Mouse (Mus musculus): ENCODE data around the gene Pik3r5.
A peak's percentile ranks its signal among the peaks of the same experiment; 100 is the strongest.

Gene Pik3r5

DNA sequence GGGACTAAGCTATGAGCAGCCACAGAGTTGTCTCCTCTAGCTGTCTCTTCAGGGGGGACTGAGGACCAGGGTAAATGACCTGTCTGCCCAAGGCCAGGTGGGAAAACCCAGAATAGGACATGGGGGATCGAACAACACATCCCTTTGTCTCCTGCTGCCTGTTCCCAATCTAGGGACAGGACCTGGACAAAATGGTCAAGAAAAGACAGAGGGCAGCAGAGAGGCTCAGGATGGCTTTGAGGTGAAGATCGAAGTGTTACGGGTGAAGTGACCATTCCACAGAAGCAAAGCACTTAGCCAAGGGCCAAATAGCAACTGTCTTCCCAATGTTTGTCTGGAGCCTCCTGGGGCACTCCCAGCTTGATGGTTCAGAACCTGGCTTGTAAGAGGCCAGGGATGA, 54.2 kb downstream of the Pik3r5 start:
- no peak for DNase-seq

DNA sequence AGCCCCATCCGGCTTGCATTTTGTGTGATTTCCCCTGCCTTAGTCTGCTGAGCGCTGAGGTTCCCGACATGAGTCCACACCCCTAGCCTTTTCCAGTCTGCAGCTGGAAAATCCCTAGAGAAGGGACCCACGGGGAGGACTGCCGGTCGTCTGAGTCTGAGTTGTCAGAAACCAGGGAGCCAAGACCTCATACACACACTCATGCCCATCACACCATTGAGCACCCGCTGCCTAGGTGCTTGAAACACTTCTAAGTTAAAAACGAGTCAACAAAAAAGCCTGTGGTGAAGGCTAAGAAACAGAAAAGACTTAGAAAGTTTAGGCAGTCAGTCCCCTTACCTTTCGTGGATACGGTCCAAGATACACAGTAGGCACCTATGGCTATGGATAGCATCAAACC, 55.8 kb downstream of the Pik3r5 start:
- DNase-seq, result no peak

DNA sequence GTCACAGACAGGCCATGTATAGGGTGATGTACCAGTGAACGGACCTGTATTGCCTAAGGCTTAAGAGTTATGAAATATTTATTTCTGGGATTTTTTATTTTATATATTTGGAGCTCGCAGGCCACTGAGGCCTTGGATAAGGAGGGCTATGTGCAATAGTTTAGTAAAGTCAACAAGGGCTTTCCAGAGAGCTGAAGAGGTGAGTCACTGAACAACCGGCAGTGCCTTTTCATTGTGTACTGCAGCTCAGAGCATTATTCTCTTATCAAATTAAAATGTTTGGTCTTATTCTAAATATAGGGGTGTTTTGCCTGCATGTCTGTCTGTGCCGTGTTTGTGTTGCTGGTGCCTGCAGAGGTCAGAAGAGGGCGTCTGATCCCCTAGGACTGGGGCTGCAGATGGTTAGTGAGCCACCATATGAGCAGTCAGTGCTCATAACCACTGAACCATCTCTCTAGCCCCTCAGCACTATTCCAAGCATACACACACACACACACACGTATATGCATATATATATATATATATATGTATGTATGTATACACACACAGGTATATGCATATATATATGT, 56.4 kb downstream of the Pik3r5 start:
- no peak for DNase-seq

DNA sequence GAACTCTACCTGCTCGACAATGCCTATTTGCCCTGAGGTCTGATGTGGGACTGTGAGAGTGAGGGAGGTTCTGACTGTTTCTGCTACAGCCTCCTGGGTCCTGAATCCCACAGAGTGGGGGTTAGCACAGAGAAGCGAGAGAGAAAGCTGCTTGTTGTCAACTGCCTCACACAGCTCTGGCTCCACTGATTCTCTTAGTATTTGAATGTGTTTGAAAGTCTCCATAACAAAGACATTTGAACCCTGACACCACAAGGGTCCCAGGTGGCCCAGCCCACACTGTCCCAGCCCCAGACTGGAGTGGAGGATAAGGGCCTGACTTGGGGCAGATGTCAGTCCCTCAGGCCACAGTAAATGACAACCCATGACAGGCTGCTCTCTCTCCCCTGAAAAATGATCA, 57.3 kb downstream of the Pik3r5 start:
- no peak for DNase-seq

DNA sequence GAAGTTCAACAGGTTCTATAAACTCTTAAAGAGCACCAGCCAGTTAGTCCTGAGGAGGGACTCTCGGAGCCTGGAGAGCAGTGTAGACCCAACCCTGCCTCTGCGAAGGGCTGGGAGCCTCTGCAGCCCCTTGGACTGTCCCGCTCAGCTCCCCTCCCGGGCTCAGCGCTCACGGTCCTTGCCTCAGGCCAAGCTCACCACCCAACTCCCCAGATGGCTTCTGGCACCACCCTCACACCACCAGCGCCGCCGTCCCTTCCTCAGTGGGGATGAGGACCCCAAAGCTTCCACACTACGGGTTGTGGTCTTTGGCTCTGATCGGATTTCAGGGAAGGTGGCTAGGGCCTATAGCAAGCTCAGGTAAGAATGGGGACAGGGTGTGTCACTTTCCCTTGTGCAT, 60.7 kb downstream of the Pik3r5 start:
- no peak for DNase-seq

DNA sequence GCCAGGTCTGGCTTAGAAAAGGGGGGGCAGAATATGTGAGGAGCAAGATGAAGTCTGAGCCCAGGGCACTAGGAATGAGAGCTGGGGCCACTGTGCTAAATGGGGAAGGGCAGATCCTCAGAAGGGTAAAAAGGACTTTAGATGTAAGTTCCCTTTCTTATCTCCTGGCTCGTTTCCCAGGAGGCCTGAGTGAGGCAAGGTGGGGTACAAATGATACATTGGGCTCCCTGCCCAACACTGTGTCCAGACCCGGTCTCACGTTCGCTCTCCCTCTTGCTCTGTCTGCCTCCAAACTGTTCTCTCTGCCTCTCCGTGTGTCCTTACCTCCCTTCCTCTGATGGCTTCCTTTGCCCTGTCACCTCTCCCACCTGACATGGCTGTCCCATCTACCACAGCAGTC, 61.8 kb downstream of the Pik3r5 start:
- DNase-seq, result no peak

DNA sequence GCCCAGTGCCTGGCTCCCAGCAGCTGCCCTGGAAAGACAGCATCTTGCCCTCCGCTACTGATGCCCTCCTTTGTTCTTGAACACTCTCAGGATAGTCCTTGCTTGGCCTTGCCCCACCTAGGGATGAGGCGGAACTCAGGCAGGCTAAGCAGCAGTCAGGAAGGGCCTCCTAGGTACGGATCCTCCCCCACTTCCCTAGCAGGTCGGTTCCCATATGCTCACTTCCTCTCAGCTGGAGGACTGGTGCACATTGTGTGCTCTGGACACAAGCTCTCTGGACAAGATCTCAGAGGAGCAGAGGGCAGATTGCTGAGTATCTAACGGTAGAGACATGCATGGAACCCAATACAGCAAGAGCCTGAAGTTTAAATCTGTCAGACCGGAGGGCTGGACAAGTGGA, 65.2 kb downstream of the Pik3r5 start:
- DNase-seq, result no peak

DNA sequence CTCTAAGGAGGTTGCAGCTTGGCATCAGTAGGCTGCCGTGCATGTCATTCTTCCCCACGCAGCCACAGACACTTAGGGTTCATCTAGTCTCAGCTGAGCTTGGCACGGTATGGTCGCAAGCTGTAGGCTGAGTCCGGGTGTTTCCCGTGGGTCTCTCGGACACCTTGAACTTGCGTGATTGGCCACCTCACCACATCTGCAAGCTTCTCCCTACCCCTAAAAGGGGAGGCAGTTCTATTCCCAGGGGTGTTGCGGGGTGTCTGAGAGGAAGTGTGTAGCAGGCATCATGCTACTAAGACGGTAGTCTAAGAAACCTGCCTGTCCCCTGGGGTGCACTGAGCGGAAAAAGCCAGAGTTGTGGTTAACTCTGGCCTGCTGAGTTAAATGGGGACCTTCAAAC, 66.6 kb downstream of the Pik3r5 start:
- no peak for DNase-seq

DNA sequence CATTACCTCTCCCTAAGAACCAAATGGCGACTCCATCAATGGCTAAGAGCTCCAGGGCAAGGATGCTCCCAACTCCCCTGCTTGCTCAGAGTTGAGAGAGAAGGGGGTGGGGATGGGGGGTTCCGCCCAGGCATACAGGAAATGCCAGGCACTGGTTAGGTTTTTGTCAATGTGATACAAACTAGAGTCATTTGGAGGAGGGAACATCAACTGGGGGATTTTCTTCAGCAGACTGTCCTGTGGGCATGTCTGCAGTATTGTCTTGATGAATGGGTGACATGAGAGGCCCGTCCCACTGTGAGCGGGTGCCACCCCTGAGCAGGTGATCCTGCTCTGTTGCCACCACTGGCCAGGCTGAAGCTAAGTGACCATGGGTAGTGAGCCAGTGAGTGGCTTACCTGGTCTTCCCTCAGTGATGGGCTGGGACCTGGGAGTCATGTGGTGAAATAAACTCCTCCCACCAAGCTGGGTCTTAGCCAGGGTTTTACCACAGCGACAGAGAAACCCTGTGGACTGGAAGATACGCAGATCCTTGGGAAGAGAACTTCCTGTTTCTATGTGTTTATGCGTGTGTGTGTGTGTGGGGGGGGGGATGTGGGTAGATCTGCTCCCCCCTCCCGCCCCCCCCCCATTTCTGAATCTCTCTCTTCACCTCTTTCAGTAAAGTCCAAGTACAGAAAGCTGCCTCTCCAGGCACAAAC, 67.2 kb downstream of the Pik3r5 start:
- DNase-seq, result no peak

DNA sequence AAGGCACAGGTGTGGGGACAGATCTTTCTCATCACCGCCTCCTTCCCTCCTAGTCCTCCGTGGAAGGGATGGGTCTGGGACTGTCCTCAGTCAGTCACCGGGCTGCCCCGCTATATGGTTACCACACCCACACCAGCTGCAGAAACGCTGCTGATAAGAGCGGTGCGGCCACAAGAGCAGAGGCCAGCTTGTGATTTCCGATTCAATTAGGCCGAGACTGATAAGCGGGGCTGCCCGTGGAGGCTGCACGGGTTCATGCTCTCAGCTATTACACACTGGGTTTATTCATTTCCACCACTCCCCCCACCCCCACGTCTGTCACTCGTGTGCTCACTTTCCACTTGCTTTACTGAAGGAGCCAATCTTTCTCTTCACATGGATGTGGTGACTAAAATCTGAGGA, 69.0 kb downstream of the Pik3r5 start:
- no peak for DNase-seq

DNA sequence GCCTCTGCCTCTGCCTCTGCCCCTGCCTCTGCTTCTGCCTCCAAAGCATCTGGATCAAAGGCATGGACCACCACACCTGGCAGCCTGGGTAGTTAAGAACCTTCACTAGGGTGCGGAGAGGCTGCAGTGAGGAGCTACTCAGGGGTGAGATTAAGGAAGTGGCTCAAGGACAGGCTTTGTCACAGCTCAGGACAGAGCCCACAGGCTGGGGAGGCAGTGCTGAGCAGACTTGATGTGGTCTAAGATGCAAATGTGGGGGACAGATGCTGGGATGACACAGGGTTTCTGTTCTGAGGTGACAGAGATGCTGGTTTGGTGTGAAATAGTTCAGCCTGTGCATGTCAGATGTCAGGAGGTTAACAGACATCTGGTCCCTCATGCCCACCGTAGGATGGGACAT, 70.5 kb downstream of the Pik3r5 start:
- DNase-seq, result no peak

DNA sequence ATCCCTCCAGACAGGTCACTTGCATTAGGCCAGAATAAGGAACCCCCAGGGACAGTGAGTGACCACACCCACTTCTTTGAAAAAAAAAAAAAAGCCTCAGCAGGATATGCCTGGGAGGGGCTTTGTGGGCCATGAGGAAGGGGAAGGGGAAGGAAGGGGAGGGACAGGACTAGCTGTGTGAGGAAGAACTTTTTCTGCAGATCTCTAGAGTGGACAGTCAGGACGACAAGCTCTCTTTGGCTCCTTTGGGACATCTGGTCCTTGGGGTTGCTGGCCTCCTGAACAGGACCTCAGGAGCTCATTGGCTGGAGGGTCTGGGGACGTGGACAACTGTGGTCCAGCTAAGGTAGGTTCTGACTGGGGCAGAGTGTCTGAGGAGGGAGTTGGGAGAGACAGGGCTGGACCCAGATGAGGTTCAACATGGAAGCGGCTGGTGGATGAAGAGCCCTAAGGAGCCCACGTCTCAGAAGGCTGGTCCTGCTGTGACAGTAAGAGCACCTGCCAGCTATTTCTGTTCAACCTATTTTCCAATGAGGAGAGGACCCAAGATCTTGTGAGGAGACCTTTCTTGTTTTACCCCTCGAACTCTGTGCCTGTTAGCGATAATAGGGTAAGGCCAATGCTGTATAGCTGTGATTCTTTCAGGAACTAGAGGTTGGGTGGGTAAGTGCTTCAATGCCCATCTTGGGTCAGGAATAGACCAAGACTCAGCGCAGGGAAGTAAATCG, 71.1 kb downstream of the Pik3r5 start, which contains the start of gene Pik3r6:
Gene Pik3r6 (plus strand): TSS at position 118 of the 728 bp plus-strand sequence.
- peak; percentile 43 to 60 for DNase-seq

DNA sequence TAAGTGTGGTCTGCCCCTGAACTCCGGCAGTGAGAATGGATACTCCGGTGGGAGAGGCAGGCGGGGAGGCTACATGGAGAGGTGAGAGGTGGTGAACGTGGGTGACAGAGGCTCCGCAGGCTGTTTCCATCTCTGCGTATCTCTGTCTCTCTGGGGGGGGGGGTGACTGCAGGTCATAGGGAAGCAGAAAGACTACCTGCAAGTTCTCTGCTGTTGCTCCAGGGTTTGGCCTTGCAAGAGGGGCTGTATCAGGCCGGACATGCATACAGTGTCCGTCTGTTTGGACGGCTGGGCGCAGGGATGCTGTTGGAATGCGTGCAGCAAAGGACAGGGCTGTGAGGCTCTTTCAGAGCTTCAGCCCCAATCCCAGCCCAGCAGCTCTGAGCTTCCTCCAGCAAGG, 73.0 kb downstream of the Pik3r5 start:
- no peak for DNase-seq

DNA sequence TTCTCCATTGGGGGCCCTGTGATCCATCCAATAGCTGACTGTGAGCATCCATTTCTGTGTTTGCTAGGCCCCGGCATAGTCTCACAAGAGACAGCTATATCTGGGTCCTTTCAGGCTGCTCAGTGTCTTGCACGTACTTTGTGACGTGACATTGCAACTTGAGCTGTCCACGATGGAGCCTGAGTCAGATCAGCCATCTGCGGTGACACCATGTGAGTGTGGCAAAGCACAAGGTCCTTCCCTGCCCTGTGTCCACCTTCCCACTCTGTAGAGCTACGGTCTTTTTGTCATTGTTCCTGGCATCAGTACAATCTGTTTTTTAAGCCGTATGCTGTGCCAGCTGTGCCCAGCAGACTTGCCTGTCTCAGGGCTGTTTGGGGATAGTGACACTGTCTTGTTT, 75.3 kb downstream of the Pik3r5 start:
- no peak for DNase-seq

DNA sequence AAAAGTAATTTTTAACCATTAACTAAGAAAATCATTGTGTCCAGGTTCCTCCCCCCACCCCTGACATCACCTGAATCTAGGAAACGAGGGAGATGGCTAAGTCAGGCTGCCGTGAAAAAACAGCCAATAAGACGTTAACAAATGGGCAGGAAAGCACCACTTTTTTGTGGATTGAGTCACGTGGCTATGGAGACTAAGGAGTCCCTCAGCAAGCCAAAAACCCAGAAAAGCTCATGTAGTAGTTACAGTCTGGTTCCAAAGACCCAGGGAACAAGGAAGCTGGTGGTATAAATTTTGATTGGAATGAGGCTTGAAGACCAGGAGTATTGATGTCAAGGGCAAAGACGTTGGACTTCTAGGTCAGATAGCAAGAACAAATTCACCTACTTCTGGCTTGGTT, 76.7 kb downstream of the Pik3r5 start:
- DNase-seq, result no peak

DNA sequence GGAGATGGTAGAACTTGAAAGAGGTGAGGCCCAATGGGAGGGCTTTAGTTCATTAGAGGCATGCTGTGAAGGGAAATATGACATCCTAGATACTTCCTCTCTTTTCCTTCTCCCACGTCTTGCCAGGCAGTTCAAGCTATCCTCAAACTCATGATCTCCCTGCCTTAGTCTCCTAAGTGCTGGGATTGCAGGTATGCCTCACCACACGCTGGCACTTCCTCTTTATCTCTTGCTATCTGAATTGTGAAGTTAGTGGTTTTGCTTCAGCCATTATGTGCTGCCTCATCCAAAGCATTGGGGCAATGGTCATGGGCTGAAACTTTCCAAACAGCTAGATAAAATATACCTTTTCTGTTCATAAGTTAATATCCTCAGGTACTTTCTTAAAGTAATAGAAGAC, 77.3 kb downstream of the Pik3r5 start:
- DNase-seq, result no peak

DNA sequence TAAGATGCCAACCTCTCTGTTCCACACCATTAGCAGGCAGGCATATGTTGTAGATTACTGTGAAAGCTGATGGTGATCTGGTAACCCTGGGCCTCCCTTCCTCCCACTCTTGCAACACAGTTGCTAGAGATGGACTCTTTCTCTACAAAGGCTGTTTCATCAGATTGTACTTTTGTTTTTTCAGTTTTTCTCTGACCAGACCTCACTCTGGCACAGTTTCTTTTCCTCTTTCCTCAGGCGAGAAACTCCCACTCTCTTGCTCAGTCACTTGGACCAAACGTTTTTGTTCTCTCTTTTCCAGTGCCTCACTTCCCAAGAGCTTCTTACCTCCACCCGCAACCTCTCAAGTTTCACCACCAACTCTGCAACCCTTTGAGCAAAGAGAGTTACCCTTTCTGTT, 82.0 kb downstream of the Pik3r5 start:
- DNase-seq, result no peak

DNA sequence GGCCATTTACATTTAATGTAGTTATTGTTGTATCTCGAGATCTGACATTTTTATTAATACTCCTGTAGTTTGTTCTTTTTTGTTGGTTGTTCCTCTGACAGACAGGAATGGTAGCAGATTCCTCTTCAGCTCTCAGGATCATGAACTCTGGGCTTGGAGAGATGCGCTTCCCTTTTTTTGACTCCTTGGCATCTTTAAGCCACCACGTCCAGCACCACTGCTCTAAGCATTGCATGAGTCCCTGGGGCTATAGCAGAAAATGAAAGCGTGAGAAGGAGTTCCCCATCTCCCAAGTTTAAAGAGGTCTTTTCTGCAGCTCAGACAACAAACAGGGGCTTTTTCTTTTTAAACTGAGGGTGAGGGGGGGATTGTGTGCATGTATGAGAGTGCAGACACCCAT, 87.4 kb downstream of the Pik3r5 start:
- DNase-seq, result no peak

DNA sequence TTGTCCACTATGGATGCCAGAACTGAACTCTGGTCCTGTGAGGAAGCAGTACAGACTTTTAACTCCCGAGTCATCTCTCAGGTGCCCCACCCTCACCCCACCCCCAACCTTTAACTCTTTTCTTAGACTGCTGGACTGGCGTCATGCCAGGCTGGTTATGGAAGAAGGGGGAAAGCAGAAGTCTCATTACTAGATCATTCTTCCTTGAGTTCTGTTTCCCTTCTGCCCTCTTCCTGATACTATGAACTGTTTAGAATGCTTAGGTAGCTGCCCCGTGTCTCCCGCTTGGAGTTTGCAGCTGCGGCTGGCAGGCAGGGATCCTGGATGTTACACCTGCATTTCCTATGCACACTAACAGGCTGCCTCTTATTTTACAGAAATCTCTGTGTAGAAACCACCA, 87.9 kb downstream of the Pik3r5 start:
- DNase-seq, result no peak

DNA sequence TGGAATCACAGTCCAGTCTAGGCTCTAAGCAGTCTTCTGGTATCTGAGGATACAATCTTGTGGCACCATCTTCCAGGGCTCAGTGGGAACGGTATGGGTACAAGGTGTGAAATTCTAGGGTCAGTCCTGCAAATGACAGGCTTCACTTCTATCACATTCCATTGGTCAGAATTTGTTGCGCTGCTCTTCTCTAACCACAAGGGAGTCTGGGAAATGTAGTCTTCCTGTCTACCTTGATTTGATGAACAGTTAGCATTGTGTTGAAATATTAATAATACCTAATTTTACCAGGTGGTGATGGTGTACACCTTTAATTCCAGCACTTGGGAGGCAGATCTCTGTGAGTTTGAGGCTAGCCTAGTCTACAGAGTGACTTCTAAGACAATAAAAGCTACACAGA, 88.5 kb downstream of the Pik3r5 start:
- no peak for DNase-seq

DNA sequence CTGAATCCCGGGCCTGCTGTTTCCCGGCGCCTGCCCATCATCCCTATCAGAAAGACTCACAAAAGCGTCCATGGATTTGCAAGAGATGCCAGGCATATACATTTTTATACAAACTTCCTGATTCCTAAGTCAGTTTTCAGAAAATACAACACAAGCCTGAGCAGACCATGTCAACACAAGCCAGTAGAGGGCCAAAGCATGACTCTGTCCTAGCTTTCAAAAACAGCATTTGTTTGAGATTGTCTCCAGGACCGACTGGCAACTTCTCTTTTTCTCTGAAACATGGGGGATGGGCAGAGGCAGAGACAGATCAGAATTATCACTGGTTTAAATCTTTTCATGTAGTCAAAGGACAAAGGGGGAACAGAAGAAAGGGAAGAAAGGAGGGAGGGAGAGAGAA, 89.4 kb downstream of the Pik3r5 start:
- no peak for DNase-seq

DNA sequence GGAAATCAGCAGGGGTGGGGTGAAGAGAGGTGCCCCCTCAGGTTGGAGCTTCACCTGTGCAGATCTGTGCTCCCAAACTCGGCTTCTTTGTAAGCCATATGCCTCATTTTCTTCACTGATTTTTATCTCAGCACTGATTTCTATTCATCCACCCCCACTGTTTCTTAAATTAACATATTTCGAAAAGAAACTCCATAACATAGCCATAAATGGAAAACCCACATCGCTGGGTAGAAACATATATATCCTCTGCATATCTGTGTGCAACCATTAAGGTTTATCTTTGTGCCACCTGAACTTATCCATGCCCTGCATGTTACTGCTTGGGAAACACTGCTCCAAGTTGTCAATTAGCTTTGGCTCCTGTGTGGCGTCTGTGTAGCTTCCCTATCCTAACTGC, 94.5 kb downstream of the Pik3r5 start:
- DNase-seq, result no peak

DNA sequence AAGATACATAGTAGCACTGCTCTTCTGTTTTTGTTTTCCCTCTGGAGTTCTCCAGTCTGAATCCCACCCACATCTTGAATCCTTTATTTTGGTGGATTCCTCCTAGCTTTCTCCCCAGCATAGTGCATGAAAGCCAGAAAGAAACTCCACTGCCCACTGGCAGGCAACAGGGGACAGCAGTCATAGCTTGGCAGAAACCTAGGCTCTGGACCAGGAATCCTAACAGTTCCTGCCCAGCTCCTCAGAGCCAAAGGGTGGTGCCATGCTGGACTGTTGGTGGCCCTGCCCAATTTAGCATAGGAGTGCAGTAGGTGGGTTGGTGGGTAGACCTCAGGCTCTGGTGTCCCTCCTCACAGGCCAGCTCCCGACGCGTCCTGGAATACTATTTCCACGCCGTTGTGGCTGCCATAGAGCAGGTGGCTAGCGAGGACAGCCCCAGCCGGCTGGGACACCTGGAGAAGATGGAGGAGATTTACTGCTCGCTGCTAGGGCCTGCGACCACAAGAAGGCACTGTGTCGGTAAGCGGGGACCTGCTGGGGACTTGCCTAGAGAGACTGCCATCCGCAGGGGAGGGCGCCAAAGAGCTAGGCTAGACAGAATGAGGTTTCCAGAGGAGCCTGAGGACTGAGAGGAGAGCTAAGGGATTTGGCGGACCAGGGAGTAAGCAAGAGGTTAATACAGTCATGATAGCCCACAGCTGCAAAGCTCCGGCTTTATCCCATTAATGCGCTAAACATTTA, 99.3 kb downstream of the Pik3r5 start:
- DNase-seq, result peak; percentile 24 to 71

Data from kidney, postnatal 36 days (tissue).